Mouse (Mus musculus) kidney, postnatal 10 days (tissue): ENCODE data around the gene Shank2.

Experiments
- DNase-seq: peaks from one replicate; pipeline ENCODE4 v3.0.0; 2021; ENCODE audit warnings: mixed read lengths

Shank2 gene

DNA sequence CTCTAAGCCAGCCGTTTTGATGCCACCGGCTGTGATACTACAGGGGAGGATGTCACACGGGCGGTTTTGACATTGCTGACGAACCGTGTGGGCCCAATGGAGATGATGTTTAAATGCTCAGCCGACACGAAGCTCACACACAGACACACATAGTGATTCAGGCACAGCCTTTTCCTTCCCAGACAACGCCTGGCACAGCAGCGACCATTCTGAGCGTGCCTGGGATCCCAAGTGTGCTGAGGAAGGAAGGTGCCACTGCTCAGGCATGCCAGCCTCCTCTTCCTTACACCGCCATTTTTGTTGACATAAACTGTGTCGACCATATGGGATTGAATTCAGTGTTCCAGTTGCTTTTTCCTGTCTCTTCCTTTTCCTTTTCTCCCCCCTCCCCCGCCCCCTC is 172.6 kb downstream of the Shank2 start:
- DNase-seq = no peak

DNA sequence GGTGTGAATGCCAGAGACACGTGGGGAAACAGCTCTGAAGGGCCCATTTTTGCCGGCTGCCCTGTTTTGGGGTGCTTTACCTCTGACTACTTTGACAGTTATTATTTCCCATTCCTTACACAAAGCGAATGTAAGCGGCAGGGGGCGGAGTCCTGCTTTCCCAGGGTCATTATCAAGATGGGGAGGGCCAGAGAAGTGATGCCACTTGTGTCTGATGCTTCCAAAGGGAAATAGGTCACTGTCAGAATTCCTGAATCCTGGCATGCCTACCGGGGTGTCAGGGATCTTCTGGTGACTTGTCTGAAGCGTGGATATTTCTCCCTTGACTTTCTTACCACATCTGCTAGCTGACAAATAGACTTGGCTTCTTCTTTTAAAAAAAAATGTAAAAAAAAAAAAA is 173.3 kb downstream of the Shank2 start:
- DNase-seq = no peak

DNA sequence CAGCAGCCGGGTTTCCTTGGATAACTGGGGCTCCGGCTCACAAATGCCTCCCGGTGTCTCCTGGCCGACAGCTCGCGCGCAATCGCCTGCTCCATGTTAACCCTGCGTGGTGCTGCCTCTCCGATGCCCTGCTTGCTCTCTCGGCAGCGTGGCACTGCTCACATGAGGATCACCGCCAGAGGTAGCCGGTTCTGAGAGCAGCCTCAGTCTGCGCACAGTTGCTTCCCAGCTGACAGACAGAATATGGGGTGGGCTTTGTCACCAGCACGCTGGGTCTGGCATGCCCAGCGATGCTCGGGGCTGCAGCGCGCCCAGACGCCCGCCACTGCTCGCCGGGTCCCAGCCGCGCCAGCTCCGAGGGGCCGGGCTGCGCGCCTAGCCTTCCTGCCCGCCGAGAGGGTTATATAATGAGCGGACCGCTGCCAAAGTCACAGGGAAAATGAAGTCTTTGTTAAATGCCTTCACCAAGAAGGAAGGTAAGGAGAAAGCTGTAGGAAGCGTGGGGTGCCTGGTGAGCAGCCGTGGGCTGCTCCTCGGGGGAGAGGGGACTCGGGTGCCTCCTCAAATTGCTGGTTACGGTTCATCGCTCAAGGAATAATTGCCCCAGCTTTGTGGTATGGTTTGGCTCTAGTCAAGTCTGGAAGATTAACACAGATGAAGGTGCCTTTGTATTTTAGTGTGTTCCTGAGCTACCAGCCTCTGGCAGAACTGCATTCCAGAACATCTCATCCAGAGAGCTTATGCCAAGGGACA is 173.9 kb downstream of the Shank2 start:
- DNase-seq = peak; percentile 27

DNA sequence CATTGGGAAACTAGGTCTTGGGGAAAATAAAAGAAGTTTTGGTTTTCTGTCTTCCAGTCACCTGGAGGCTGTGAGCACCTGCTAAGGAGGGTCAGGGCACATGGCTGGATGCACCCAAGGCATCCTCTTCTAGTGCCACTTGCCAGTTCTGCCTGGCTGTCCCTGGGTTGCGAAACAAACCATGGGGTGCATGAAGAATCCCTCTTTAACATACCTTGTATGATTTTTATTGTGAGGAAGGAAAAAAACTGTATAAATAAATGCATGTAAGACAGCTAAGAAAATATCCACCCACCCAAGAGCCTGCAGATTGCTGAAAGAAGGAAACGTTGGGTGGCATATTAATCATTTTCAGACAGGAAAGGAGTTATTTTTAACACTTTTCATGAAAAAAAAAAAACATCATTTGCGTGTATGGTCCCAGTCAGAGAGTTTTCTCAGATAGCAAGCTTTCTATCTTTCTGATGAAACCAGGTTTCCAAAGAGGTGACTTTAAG is 174.6 kb downstream of the Shank2 start:
- DNase-seq = no peak

DNA sequence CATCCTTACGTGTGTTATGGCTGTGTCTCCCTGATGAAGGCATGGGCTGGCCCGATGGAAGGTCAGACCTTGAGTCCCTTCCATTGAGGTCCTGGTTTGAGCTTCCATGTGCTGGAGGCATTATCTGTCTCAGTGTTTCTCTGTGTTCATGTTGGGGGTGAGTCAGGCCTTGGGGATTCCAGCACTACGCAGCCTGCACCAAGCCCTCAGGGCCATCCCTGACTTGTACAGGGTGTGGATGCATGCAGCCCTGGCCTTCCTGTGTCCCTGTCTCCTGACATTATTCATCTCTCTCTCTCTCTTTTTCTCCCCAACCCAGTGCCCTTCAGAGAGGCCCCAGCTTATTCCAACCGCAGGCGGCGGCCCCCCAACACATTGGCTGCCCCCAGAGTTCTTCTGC is 177.7 kb downstream of the Shank2 start:
- DNase-seq = no peak

DNA sequence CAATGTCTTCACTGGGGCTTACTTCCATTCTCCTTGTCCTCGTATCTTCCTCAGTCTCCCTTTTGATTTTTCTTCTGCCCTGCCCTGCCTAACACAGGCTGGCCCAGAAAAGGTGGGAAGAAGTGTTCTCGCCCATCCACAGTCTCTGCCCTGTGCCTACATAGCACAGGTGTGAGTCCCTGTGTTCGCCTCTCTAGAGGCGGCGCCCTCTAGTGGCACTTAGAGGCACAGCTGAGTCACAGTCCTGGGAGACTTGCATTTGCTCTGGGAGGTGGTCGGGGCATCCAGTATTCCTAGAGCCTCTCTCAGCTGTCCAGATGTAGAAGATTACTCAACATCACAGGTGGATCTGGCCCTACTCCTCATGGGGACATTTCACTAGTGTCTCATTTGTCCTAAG is 179.2 kb downstream of the Shank2 start:
- peak; percentile 75 for DNase-seq

DNA sequence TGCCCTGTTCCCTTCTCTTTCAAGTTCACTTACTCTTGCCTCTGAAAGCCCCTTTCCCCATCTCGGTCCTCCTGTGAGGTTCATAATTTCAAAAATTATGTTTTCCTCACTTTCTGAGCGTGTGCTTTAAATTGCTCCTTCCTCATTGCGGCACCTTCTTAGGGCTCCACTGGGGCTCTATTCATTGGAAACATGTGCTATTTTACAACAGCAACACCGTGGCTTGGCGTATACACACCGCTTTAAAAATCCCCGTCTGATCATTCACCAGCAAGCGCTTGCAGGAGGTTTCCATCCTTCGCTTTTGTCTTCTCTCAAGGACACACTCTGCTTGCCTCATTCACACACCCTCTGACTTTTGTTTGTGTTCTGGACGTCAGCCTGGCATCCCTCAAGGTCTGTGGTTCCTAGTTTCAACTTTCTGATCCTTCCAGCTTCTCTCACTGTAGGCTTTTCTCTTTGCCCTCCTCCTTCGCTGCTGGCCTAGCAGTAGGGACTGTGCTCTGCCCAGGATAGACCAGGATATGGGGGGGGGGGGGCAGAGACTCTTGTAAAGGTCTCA is 186.2 kb downstream of the Shank2 start:
- DNase-seq = no peak

DNA sequence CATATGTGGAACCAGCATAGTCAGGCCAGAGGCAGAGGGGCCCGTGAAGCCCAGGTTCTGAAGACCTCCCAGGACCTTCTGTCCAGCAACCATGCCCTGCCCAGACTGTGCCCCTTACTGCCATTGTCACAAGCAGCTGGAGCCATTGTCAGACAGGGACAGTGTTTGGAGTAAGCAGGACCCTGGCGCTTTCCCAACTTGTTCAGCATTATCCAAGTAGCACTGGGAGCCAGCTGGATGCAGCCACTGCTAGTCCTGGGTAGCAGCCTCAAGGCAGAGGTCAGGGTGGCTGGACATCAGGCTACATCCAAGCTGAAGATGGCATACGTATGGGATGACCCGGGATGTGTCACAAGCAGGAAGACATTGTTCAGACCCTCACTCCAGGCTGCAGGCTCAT is 187.7 kb downstream of the Shank2 start:
- DNase-seq = no peak

DNA sequence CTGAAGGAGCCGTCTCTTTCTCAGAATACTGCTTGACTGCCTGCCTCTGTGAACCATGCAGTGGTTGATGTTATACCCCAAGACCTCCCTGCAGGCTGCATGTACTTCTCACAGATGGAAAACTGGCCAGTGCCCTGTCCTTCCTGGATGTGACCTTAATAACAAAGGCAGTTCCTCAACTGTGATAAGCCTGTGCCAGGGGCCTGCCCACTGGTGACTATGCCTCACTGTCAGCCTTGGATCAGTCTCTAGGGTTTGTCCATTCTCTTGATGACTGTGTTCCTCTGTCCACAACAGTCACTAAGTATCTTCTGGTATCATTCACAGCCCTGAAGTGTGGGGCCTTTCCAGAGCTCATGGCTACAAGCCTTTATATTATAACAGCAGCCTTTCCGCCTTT is 196.8 kb downstream of the Shank2 start:
- DNase-seq = no peak

DNA sequence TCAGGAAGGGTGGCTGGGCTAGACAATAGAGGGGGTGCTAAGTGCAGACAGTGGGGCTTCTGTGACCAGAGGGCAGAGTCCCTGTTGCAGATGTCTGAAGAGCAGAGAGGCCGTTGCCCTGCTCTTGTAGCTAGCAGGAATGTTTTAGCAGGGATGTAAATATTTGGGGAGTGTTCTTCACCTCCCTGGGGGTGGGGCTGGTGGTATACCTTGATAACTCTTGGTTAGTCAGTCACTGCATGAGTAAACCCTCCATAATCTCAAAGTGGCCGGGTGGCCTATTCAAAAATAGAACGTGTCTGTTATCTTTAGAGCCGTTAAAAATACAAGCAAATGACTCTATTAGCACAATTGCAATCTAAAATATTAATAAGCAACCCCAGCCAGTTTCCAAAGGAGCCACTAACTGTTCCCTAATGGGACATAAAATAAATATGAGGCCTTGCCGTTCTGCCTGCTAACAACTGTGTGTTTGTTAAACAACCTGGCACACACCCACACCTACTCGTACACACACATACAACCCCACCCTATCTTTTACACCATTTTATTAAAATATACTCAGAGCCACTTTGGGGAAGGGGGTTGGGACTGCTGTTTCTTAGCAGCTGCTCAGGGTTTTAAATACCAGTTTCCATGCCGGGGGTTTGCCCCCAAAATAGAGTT is 200.4 kb downstream of the Shank2 start:
- DNase-seq = no peak

DNA sequence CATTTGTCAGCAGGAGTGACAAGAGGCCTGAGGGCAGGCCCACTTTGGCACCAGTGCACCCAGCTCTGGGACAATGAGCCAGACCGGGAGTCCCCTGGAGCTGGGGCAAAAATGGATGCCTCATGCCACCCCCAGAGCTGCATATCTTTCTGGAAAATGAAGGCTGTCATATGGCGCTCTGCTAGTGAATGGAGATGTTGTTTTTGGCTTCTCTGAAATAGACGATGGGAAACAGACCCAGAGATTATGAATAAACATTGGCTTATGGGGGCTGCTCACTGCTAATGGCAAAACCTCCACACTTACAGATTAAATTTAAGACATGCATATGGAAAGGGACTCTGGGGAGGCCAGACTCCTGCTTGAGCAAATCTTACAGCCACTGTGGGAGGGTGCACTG is 202.6 kb downstream of the Shank2 start:
- no peak for DNase-seq

DNA sequence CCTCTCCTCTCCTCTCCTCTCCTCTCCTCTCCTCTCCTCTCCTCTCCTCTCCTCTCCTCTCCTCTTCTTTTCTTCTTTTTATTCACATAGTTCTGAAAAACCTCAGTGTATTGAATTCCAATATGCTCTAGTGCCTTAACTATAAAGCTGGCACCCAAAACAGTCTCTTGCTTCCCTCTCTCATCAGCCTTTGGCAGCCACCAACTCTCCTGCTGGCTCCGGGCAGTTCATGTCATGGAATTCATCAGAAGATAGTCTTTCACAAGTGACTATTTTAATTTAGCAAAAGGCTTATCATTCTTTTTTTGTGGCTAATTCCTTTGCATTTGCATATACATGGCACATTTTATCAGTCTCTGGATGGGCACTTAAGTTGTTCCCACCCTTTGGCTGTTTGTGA is 203.4 kb downstream of the Shank2 start:
- DNase-seq = no peak

DNA sequence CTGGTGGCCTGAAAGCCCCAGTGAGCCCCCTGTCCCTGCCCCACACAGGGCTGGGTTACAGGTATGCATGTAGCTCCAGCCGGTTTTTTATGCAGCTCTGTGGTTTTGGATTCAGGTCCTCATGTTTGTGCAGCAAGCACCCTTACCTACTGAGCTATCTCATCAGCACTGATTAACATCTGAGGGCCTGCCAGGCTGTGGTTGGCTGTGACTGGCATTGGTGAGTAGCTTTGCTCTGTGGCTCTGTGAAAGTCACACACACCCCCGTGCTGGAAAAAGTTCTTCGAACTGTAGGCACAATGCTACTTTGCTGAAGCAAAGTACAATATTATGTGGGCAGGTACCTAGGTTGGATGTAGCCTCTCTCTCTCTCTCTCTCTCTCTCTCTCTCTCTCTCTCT is 204.1 kb downstream of the Shank2 start:
- no peak for DNase-seq

DNA sequence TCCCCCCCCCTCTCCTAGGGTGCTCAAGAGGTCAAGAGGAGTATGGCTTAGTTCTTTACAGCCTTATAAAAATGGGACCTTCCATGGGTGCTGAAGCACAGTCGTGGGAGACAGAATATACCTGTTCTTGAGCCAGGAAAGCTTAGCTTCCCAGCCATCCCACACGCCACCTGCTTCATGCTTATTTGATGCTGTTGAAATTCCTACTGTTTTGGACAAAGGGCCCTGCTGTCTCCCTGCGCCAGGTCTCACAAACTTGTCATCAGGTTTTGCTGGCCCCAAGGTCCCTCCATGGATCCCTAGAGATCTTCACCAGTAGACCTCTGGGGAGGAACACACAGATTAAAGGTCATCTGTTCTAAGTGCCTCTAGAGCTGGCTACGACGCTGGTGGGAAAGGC is 204.5 kb downstream of the Shank2 start:
- DNase-seq = no peak

DNA sequence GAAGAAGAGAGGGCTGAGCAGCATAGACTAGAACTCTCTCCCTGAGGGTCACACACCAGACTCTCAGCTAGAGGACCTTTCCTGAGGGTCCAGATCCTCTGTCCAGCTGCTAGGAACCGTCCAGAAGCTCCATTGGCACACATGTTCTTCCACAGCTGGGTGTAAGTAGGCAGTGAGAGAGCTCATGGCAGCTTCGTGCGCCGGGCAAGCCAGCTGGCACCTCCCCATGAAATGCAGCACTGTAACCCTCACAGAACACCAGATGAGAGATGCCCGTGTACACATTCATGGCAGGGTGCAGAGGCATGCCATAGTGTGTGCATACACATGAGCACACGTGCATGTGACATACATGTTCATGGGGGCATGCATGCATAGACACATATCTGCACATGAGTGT is 205.4 kb downstream of the Shank2 start:
- DNase-seq = no peak

DNA sequence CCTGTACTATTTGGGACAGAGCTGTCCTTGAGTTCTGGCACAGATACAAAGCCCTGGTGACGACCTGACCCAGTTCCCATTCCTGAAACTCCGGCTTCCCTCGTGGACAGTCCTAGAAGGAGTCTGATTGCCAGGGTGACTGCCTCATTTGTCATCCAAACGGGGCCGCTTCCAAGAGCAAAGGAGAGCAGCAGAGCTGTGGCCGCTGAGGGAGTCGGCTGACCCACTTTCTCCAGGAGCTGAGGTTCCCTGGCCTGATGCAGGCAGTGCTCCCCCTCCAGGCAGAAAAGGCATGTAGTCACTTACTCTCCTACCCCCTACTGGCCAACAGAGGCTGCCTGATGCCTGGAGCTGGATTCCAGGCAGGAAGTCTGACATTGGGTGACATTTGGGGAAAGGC is 206.1 kb downstream of the Shank2 start:
- DNase-seq = peak; percentile 61

DNA sequence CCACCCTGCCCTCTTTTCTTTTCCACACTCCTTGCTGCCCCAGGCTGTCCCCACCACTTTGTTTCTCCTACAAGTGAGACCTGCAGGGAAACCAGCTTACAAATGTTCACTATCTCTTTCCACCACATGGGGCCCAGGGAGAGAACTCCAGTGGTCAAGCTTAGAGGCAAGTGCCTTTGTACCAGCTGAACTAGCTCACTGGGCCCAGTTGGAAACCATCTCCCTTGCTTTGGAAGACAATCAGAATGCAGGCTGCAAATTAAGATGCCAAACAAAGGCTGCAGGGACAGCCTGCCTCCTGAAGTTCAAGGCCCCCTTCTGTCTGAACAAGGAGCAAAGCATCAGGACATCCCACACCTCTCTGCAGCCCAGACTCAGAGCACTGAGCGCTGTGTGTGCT is 206.9 kb downstream of the Shank2 start:
- DNase-seq = no peak

DNA sequence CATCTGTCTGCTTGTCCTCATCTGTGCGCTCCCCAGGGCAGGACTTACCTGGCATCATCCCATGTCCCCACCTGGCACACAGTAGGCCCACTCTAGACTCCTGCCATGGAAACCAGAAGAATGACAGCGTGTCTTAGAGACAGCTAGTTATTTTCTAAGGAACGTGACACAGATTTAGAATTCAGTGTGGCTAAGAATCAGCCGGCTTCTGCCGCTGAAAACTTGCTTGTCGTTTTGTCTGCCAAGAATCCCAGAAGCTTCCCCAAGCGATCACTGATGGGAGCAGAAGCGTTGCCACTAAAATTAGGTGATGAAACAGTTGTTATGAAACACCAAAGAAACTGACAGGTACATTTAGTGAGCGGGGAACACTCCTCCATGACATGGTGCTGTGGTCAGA is 208.8 kb downstream of the Shank2 start:
- no peak for DNase-seq

DNA sequence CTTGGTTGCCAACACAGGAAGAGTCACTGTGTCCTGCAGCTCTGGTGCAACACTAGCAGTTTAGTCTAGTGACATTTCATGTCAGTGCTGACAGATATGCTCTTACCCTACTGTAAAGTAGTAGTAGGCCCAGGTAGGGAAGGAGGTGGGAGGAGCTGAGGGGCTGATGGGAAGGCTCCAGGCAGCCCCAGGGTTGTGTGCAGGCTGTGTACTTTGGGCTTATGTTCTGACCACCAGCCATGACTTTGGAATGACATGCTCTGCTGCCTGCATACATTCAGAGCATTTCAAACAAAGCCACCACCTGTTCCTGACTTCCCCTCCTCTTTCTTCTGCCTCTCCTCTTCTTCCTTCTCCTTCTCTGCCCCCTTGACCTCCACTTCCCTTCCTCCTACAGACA is 211.0 kb downstream of the Shank2 start:
- DNase-seq = peak; percentile 27

DNA sequence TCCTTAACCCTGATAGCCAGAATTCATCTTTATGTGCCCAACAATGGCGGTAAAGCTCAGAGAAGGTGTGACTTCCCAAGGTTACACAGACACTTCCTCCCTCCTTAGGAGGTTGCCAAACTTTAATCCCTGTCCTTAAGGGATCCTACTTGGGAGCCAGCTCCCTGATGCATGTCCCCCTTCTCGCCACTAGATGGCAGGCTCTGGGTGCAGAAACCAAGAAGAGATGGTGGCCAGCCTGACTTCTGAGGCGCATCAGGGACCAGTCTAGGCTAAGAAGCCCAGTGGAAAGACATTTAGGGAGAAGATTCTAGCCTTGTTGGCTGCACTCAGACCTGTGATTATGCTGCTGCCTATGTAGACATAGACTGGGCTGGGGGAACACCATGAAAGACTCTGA is 215.5 kb downstream of the Shank2 start:
- peak; percentile 81 for DNase-seq

DNA sequence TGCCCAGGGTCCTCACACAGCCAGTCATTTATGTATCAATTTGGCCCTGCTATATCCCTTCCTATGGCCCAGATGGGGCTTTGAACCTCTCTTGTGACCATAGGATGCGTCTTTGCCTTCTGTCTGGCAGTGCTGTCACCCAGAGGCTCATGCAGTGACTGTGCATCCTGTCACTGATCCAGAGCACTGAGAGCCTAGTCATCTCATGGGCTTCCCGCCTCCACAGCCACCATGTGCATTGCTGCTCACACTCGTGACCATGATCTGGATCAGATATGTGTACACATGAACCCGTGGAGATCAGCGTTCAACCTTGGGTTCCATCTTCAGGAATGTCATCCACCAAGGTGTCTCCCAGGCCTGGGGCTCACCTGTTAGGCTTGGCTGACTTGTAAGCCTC is 227.0 kb downstream of the Shank2 start:
- no peak for DNase-seq

DNA sequence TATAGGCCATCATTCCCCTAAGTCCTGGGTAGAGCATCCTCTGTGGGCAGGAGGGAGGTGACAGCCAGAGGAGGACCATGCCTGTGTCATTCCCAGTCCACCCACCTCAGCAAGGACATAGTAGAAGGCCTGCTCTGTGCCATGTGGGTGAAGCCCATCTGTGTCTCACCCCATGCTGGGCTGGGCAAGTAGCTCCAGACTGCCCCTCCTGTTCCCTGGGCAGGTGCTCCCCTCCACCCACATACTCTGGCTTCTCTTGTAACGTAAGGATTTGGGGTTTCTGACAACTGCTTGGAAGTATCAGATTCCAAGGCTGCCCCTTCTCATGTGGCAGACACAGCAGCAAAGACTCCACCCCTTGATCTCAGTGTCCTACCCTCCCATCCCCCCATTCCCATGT is 227.7 kb downstream of the Shank2 start:
- DNase-seq = no peak

DNA sequence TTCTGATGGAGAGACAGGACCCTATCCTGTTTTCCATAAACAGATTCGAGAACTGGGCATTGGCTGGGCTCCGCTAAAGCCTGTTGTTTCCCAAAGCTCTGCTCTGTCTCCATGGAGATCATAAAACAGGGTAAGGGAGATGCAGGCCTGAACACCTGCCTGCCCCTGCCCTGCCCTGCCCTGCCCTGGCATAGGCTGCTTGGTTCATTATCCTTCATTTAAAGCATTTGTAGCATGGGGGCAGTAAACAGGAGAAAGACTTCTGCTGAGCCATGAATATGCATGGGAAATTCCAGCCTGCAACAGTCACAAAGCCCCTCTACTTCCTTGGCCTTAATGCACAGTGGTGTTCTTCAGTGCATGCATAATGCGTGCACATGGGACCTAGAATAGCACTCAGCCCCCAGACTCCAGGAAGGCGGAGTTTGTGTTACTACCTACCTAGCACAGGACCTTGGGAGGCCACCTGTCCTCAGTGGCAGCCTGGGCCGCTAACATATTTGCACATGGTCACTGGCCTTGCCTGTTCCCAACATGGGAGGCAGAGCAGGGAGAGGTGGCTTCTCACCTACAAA is 230.5 kb downstream of the Shank2 start:
- DNase-seq = no peak

DNA sequence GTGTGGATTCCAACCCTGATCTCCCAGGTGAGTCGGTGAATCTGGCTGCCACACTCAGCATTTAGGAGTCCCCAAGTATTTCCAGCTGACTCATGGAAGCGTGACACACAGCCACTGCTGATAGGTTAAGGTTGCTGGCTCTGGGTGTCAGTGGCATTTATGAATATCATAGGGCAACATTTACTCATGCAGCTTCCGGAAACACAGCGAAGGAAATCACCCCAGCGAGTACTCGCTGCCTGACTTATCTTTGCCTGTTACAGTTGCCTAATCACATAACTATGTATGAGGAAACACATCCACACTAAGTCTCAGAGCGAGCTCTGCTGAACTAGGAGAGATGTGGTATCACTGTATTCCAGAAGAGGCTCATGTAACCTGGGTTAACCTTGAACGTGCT is 231.8 kb downstream of the Shank2 start:
- no peak for DNase-seq
